Mouse (Mus musculus) embryonic facial prominence, embryonic 11.5 days (tissue): ENCODE measurements around the gene Klf11. TPM values are rescaled to one million over a fixed set of nuclear protein-coding genes. Genes with fewer than 3 reads are reported as not detected.
A peak's percentile ranks its signal among the peaks of the same experiment; 100 is the strongest.
"Not testable (repeated sequence)": the region's sequence is repeated elsewhere in the genome, so short reads cannot be mapped to it uniquely, and the experiment has no call there.

Experiments used
- ATAC-seq: fragments of 200-750 bp; cut with Nextera tagmentation; replicated peaks from 2 replicates; pipeline ENCODE4 v1.8.0; 2017; ENCODE audit warnings: low read depth; ENCODE audit not compliant: insufficient number of reproducible peaks, low FRiP score, low TSS enrichment
- DNase-seq: peaks from one replicate; pipeline ENCODE4 v3.0.0-alpha.2; 2015; ENCODE audit warnings: low spot score
- H3K27ac ChIP-seq: fragments of 300-500 bp; sonication (generic); replicated peaks from 2 replicates; pipeline ENCODE4 v1.5.1; 2014; ENCODE audit warnings: mild to moderate bottlenecking, low read depth, low read length, control low read depth
- H3K27me3 ChIP-seq: fragments of 300-500 bp; sonication (generic); 2 replicates; pipeline ENCODE4 v1.6.1; 2014; ENCODE audit warnings: mild to moderate bottlenecking, low read length, moderate library complexity, mixed read lengths; ENCODE audit not compliant: control insufficient read depth, insufficient read depth
- H3K36me3 ChIP-seq: fragments of 300-500 bp; sonication (generic); replicated peaks from 2 replicates; pipeline ENCODE4 v1.6.1; 2014; ENCODE audit warnings: low read depth, mild to moderate bottlenecking, low read length, moderate library complexity, mixed read lengths; ENCODE audit not compliant: control insufficient read depth, insufficient read depth
- H3K4me1 ChIP-seq: fragments of 300-500 bp; sonication (generic); 2 replicates; pipeline ENCODE4 v1.6.1; 2014; ENCODE audit warnings: low read length, mixed read lengths; ENCODE audit not compliant: control insufficient read depth, insufficient read depth
- H3K4me2 ChIP-seq: fragments of 300-500 bp; sonication (generic); 2 replicates; pipeline ENCODE4 v1.6.1; 2014; ENCODE audit warnings: low read depth, mild to moderate bottlenecking, control low read depth, low read length, moderate library complexity
- H3K4me3 ChIP-seq: fragments of 300-500 bp; sonication (generic); 2 replicates; pipeline ENCODE4 v1.5.1; 2014; ENCODE audit warnings: low read depth, low read length, control low read depth
- H3K9ac ChIP-seq: fragments of 300-500 bp; sonication (generic); replicated peaks from 2 replicates; pipeline ENCODE4 v1.6.1; 2014; ENCODE audit warnings: mild to moderate bottlenecking, control low read depth, low read length
- H3K9me3 ChIP-seq: fragments of 300-500 bp; sonication (generic); replicated peaks from 2 replicates; pipeline ENCODE4 v1.6.1; 2016; ENCODE audit warnings: mild to moderate bottlenecking, low read length, inconsistent platforms, mixed read lengths; ENCODE audit not compliant: control insufficient read depth
- WGBS: fragments of 180-500 bp; shearing (Covaris S2); extraction: QIAGEN DNeasy Blood & Tissue Kit; methylation state at CpG from one replicate; pipeline ENCODE4 v1.1.7; 2014; 5-methylcytosine and 5-hydroxymethylcytosine counted together
- polyA plus RNA-seq: library from polyadenylated mRNA; unstranded; fragments of >200 nt; fragmentation: Nextera tagmentation; extraction: Ambion mirVana; gene quantifications from 2 replicates; pipeline ENCODE4 v1.2.1, GENCODE M21; 2014

The Klf11 gene
- polyA plus RNA-seq, 1 experiment from 2014 or later = 12.8 TPM

DNA sequence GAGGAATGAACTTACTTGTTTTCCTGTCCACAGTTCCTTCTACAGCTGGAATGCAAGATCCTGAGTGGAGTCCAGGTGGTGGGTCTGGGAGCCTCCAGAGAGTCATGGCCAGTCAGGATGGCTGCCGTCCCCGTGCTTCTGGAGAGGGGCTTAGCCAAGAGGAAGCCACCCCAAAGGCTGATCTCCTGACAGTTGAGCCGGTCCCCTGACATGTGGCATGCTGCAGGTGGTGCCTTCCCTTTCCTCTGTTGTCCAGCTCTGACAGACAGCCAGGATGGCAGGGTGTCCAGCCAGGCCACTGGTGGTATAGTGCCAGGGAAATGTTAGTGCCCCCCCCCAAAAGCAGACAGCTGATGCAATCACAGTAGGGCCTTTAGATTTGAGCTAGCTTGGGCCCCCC is 47.4 kb downstream of the Klf11 start:
- H3K27me3 ChIP-seq = no peaks in the 10 kb centered on the region
- no peak overlapping the region for H3K4me3 ChIP-seq
- H3K4me1 ChIP-seq = no peaks in the 10 kb centered on the region
- H3K9ac ChIP-seq = no peak overlapping the region
- no peak overlapping the region for H3K4me2 ChIP-seq
- H3K27ac ChIP-seq = no peak overlapping the region
- DNase-seq (no peak), ATAC-seq (no peak)
- 61% methylated on average over 3 of the region's 3 CpGs for WGBS
- no peaks in the 10 kb centered on the region for H3K9me3 ChIP-seq
- no peaks in the 10 kb centered on the region for H3K36me3 ChIP-seq

DNA sequence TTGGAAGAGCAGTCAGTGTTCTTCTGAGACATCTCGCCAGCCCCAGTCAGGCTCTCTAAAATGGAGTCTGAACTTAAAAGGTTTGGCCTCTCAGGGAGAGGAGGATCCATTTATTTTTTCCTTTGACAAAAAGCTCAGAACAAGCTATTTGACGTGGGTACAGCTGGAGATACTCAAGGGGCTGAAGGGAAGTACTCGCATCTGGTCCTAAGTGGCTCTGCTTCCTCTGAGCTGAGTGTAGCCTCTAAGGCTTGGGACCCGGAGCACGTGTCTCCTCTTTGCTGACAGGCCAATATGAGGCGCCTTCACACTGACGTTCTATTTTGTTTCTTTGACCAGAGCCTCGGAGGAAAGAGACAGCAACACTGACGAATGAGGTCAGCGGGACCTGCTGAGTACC is 48.5 kb downstream of the Klf11 start:
- Histone ChIP-seq H3K4me1 (no peaks in the 10 kb centered on the region), H3K9me3 (no peaks in the 10 kb centered on the region), H3K4me2 (no peak overlapping the region), H3K36me3 (no peaks in the 10 kb centered on the region), H3K9ac (no peak overlapping the region), H3K27ac (no peak overlapping the region), H3K27me3 (no peaks in the 10 kb centered on the region), H3K4me3 (no peak overlapping the region)
- DNase-seq = no peak
- WGBS = 77% methylated on average over 10 of the region's 10 CpGs
- ATAC-seq = no peak

DNA sequence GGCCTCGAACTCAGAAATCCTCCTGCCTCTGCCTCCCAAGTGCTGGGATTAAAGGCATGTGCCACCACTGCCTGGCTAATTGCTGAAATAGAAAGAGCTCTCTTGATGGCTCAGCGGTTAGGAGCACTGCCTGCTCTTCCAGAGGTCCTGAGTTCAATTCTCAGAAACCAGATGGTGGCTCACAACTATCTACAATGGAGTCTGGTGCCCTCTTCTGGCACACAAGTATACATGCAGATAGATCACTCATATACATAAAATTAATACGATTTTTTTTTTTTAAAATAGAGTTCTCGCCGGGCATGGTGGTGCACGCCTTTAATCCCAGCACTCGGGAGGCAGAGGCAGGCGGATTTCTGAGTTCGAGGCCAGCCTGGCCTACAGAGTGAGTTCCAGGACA is 50.5 kb downstream of the Klf11 start:
- H3K27me3 ChIP-seq, DNase-seq, H3K4me1 ChIP-seq, H3K36me3 ChIP-seq, ATAC-seq, H3K4me3 ChIP-seq, H3K4me2 ChIP-seq, H3K27ac ChIP-seq, H3K9me3 ChIP-seq, H3K9ac ChIP-seq: not testable (repeated sequence)
- 88% methylated on average over 9 of the region's 9 CpGs for WGBS

DNA sequence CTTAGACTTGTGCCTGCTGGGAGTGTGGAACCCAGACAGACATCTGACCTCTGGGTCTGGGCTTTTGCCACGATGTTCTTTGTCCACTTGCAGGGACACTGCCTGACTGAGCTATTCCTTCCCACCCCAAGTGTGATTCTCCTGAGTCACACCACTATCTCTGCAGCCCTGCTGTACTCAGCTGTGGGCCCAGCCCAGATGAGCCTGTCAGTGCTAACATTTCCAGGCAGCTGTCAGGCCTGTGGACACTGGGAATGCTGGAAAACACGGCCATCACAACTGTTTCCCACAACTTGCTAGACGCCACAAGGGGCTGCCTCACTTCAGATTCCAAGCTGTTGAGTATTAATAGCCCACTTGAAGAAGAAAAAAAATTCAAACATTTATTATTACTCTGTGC is 51.9 kb downstream of the Klf11 start:
- Histone ChIP-seq H3K27ac (no peak overlapping the region), H3K4me1 (no peaks in the 10 kb centered on the region), H3K9ac (no peak overlapping the region), H3K4me2 (no peak overlapping the region), H3K9me3 (no peaks in the 10 kb centered on the region), H3K36me3 (no peaks in the 10 kb centered on the region), H3K4me3 (no peak overlapping the region), H3K27me3 (no peaks in the 10 kb centered on the region)
- ATAC-seq (no peak), DNase-seq (no peak)
- WGBS = 79% methylated on average over 3 of the region's 3 CpGs

DNA sequence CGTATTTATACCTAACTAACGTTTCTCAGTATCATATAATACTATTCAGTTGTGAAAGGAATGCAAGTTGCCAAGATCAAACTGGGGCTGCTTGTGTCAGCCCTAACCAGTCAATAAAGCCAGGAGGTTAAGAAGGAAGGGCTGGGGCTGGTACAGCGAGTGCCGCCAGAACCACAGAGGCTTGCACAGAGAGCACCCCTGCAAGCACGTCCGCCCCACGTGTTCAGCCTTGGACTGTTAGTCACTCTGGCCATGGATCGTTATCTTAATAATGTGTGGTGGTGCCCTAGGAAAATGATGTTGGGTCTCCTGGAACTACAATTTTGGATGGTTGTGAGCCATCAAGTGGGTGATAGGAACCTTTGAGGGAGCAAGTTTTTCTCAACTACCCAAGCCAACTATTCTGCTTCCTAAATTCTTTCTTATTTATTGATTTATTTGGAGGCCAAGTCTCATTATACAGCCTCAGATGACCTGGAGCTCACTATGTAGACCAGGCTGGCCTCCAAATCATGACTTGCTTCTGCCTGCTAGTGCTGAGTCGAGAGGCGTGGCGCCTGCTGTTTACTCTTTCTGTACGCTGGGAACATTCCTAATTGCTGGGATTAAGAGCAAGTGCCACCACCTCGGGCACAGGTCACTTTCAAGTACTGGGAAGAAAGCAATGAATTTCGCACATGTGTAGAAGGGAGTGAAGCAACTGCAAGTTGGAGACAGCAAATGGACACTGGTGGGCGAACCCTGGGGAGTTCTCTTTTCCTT is 54.6 kb downstream of the Klf11 start:
- Histone ChIP-seq H3K4me1 (no peaks in the 10 kb centered on the region; the same call in 1 of the 2 replicates), H3K4me3 (no peak overlapping the region), H3K27ac (no peak overlapping the region), H3K4me2 (no peak overlapping the region), H3K9me3 (no peaks in the 10 kb centered on the region), H3K36me3 (peaks cover 2% of the 10 kb centered on the region; the same call in 1 of the 2 replicates), H3K27me3 (no peaks in the 10 kb centered on the region), H3K9ac (no peak overlapping the region)
- DNase-seq (no peak), ATAC-seq (no peak)
- WGBS = 86% methylated on average over 15 of the region's 15 CpGs

DNA sequence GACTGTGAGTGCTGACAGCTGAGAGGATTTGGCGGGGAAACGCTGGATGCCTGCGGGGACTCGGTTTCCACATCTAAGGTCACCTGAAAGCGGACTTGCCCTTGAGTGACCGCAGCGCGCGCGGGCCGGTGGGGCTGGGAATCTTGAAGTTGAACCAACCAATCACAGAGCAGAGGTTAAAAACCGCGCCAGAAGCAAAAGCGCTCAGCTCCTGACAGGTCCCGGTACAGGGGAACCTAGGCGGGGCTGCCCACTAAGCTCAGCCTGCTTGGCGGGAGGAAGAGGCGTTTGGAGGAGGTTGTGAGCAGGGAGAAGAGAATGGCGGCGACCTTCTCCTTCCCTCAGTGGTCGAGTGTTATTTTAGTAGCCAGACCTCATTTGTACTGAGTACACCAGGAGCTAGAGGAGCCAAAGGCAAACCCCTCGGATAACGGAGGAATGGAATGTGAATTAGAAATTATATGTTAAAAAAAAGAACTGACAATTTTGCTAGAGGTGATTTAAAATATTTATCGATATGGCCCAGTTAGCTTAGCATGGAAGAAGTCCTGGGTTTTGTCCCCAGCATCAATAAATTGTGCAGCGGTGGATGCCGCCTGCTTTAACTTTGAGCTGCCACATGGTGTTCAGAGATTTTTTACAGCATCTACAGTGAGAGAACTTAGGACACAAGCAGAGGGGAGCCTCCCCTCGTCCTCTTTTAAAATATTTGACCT is 55.8 kb downstream of the Klf11 start:
- H3K36me3 ChIP-seq = peaks cover 5% of the 10 kb centered on the region
- DNase-seq (peak; percentile 74), ATAC-seq (peak; percentile 16; the same call in 1 of the 2 replicates)
- H3K9me3 ChIP-seq = no peaks in the 10 kb centered on the region
- peak overlapping the region; percentile 67 for H3K9ac ChIP-seq
- no peak overlapping the region; the same call in 1 of the 2 replicates for H3K27ac ChIP-seq
- H3K4me1 ChIP-seq = no peaks in the 10 kb centered on the region; the same call in 1 of the 2 replicates
- no peaks in the 10 kb centered on the region for H3K27me3 ChIP-seq
- under 1% methylated on average over 27 of the region's 27 CpGs for WGBS
- peak overlapping the region; percentile 82 for H3K4me2 ChIP-seq
- peak overlapping the region; percentile 93 for H3K4me3 ChIP-seq

DNA sequence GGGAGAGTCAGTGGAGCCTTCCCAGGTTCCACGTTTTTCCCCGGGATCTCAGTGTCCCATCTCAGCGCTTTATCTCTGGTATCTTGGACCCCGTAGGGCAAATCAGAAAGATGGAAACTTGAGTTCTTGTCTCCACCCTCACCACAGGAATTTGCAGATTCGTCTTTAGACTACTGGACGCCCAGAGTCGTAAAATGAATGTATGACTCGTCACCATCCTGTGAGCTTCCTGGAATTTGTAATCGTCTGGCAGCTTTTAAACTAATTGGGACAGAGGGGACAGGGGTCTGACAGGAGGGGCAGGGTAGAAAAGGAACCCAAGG is 56.4 kb downstream of the Klf11 start:
- peak overlapping the region; percentile 67 for H3K9ac ChIP-seq
- H3K4me1 ChIP-seq = no peaks in the 10 kb centered on the region; the same call in 1 of the 2 replicates
- H3K4me3 ChIP-seq = peak overlapping the region; percentile 93
- peak overlapping the region; percentile 82 for H3K4me2 ChIP-seq
- WGBS = under 1% methylated on average over 9 of the region's 9 CpGs
- no peak overlapping the region; the same call in 1 of the 2 replicates for H3K27ac ChIP-seq
- DNase-seq (no peak), ATAC-seq (peak; percentile 1; the same call in 1 of the 2 replicates)
- peaks cover 8% of the 10 kb centered on the region for H3K36me3 ChIP-seq
- H3K9me3 ChIP-seq = no peaks in the 10 kb centered on the region
- H3K27me3 ChIP-seq = no peaks in the 10 kb centered on the region
